Mouse (Mus musculus): ENCODE data around the gene Iqgap3.

DNA sequence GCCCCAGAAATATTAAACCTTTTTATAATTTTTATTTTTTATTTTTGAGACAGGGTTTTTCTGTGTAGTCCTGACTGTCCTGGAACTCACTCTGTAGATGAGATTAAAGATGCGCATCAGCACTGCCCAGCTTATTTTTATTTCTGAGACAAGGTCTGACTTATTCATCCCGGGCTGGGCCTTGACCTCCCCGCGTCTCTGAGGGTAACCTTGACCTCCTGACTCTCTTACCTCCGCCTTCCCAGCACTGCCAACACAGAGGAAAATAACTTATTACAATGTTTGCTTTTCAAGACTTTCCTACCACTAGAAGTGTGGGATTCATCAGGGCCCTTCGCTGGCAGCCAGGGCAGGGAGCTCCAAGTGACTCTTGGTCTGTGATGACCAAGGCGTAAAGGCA, 44.4 kb downstream of the Iqgap3 start:
- TF ChIP-seq CTCF (IDR thresholded peaks at IDR 0.05; ENCODE audit: low read depth) (no peak), EP300 (optimal IDR thresholded peaks at IDR 0.05) (no peak)

Data from stomach, postnatal 0 days (tissue).